Mouse (Mus musculus): ENCODE data around the gene Gm4952. TPM values are rescaled to one million over a fixed set of nuclear protein-coding genes. Genes with fewer than 3 reads are reported as not detected.
"Not testable (repeated sequence)": the region's sequence is repeated elsewhere in the genome, so short reads cannot be mapped to it uniquely, and the experiment has no call there.

Gm4952 gene
- total RNA-seq, 2 experiments from 2014 or later = not detected

GRCm38 (mm10) chr19:12596290-12597072, 3.3 kb upstream of the Gm4952 start:
- intact Hi-C loops (cut with DNase I) = loop anchor here (5.0 to 10.0 kb wide), 4 partner anchors 126 to 221 kb away; partner anchors contain the start of genes Lpxn and Zfp91
- DNase-seq = no peak

DNA sequence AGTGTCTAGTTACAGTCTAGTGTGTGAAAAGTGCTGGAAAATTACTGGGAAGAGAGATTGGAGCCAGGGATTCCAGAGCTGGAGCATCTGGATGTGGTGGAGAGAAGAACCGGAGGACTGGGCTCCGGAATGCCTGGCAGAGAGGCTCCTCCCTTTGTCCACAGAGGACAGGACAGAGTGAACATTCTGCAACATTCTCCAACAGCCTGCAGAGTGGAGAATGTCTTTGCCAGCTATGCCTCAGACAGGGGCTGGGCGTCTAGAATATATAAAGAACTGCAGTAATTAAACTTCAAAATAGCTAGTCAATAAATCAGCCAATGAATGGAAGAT, 2.7 kb upstream of the Gm4952 start:
- DNase-seq = no peak
- intact Hi-C loops (cut with DNase I) = loop anchor here (5.0 to 10.0 kb wide), 4 partner anchors 125 to 220 kb away; partner anchors contain the start of genes Lpxn and Zfp91

- intact Hi-C loops (cut with DNase I) = loop anchor here (5.0 to 10.0 kb wide), 4 partner anchors 124 to 219 kb away; partner anchors contain the start of genes Lpxn and Zfp91
- no peak for DNase-seq
Measured at GRCm38 (mm10) chr19:12598674-12599073, 1.1 kb upstream of the Gm4952 start.

DNA sequence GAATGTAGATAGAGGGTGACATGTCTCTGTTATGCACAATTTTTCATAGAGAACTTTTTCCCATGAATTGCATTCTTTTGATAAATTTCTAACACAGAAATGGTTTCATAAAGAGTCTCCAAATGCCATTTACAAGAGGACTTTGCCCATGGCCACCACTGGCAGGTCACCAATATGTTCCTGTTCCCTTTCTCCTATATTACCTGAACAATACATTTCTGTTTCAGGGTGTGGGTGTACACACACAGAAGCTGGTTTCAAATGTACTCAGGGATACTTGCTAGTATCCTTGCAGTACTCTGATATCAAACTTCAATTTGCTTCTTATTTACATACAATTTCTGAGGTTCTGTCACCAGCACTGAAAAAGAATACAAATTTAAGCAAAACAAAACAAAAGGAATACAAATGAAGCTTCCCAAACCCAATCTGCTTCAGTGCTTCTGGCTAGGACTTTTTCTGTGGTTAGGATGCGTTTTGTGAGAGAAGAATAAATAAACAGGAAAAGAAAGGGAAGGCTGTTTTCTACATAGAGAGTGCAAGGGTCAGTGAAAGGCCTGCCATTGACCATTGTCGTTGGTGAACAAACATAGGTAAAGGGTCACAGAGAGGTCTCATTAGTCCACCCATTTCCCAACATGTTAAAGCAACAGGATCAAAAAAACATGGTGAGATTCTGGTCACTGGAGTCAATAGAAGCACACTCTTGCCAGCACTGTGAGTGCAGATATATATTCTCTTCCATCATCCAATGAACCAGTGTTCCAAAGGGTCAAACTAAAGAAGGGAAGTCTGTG, 1.1 kb downstream of the Gm4952 start:
- intact Hi-C loops (cut with DNase I) = no loop called here

DNA sequence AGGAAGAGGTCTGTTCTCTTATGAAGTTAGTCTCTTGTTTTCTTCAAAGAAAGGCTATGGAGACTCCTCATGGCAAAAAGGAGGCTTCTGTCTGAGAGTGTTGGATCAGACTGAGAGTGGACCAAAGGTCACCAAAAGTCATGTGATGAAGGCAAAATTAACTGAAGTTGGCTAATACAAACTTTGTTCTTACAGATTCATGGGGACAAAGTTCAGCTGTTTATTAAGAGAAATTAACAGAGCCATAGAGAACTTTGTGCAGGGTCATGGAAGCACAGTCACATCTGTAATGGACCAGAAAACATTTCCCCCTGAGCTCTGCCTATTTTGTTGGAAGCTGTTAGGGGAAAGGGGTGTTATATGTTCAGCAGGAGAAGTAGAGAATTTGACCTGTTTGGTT, 8.6 kb downstream of the Gm4952 start:
- DNase-seq = no peak
- intact Hi-C loops (cut with DNase I) = no loop called here

More for the DNA sequence above, 1.1 kb downstream of the Gm4952 start:
- no peak for DNase-seq

DNA sequence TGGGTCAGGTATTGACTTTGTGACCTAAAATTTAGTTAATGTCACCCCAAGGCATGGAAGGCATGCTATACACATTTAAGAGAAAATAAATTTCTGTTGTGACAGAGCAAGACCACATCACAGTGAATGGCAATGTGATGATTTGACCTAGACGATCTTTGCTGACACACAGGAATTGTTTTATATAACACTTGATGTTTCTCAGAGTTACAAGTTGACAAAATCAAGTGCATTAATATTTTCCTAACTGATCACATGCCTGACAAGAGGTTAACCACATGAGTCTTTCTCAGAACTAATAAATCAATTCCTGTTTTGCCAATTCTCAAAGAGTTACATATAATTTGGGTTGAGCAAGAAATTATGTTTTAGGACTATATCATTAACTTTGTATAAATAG, 13.9 kb downstream of the Gm4952 start:
- intact Hi-C loops (cut with DNase I) = no loop called here
- DNase-seq = no peak

DNA sequence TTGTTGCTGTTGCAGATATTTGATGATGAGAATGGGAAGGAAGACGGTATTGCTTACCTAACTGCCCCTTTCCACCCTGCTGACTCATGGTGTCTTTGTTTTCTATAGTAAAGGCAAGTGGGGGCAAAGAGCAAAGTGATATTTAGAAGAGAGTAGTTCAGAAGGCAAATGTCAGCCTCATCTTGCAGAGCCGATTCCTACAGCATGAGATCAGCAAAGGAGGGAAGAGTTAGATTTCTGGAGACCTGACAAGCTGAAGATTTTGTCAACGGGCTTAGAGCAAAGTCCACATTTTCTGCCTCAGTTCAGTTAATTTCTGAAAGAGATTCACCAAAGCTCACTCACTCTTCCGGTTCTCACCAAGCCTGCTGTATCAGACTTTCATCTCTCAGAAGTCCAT, 33.4 kb downstream of the Gm4952 start, which contains the start of gene Glyat:
Glyat (plus strand) TSS at position 133 of the 400 bp plus-strand sequence.
- DNase-seq = no peak
- intact Hi-C loops (cut with DNase I) = no loop called here

DNA sequence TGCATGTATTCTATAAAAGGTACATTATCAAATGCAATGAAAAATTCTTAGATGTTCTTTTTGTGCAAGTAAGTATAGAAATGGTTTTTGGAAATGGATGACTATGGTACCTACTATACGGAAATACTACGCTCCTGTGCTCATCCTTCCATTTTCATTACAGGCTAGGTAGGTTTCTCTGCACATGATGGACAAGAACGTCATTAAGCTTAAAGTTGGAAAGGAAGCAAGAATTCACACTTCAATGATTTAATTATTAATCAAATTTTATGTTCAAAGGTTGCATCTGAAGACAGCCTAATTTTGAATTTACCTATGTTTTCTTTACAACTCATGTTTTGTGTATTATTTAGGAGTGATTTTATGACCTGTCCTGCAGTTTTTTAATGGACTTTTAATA, 34.5 kb downstream of the Gm4952 start:
- intact Hi-C loops (cut with DNase I) = no loop called here
- DNase-seq = no peak

- intact Hi-C loops (cut with DNase I) = no loop called here
Measured at GRCm38 (mm10) chr19:12634963-12635362, 35.2 kb downstream of the Gm4952 start.

GRCm38 (mm10) chr19:12636863-12637262, 37.1 kb downstream of the Gm4952 start:
- intact Hi-C loops (cut with DNase I) = no loop called here
- DNase-seq = no peak

More at GRCm38 (mm10) chr19:12634963-12635362, 35.2 kb downstream of the Gm4952 start:
- no peak for DNase-seq

GRCm38 (mm10) chr19:12638049-12638448, 38.3 kb downstream of the Gm4952 start:
- intact Hi-C loops (cut with DNase I) = no loop called here
- DNase-seq = no peak

- intact Hi-C loops (cut with DNase I) = no loop called here
Measured at GRCm38 (mm10) chr19:12649511-12649910, 49.7 kb downstream of the Gm4952 start.

DNA sequence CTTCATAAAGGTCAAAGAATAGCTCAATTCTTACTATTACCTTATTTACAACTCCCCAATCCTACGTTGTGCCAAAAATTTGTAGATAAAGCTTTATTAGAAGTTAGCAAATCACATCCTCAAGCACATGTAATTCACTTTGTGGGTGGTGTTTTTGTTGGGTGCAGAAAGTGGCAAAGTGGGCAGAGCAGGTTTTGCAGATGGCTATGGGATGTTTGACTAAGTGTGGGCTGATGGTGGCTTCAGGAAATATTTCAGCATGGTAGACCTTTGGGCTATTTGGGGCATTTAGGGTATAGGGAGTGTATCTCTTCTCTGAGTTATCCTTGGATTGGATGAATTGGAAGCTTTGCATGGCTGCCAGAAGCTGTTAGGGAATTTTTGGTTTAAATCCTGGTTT, 66.4 kb downstream of the Gm4952 start:
- intact Hi-C loops (cut with DNase I) = no loop called here

More at GRCm38 (mm10) chr19:12649511-12649910, 49.7 kb downstream of the Gm4952 start:
- no peak for DNase-seq

DNA sequence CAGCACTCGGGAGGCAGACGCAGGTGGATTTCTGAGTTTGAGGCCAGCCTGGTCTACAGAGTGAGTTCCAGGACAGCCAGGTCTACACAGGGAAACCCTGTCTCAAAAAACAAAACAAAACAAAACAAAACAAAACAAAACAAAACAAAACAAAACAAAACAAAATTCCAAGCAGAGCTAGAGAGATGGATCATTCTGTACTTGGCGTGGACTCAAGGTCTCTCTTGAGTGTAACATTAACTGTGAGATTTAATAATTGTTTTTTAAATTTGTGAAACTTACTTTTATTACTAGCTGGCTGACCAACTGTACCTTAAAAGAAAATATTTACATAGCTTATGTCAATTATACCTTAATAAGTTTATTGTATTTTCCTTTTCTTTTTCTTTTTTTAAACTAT, 68.8 kb downstream of the Gm4952 start:
- intact Hi-C loops (cut with DNase I); DNase-seq: not testable (repeated sequence)

More for the DNA sequence above, 66.4 kb downstream of the Gm4952 start:
- DNase-seq = no peak

- no peak for DNase-seq
Measured at GRCm38 (mm10) chr19:12670139-12670538, 70.4 kb downstream of the Gm4952 start, which contains the start of gene Olfr1442. Gene Olfr1442, plus strand, starts transcription at chr19:12670439.

DNA sequence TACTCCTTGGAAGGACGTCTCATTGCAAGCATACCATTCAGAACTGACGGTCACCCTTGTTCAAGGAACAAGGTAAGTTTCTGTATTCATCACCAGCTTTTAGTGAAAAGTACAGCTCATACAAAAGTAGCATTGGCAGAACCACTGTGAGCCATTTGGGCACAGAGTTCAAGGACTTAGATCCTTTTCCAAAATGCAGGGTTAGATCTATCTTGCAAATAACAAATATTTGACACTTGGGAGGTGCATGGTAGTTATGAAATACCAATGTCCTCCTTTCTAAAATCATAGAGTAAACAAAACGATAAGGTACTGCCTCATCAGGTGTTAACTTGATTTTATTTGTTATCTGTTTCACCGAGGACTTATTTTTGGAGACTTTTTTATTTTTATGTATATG, 71.3 kb downstream of the Gm4952 start:
- DNase-seq = no peak
- intact Hi-C loops (cut with DNase I) = no loop called here

More at GRCm38 (mm10) chr19:12670139-12670538, 70.4 kb downstream of the Gm4952 start, which contains the start of gene Olfr1442:
- intact Hi-C loops (cut with DNase I) = no loop called here

DNA sequence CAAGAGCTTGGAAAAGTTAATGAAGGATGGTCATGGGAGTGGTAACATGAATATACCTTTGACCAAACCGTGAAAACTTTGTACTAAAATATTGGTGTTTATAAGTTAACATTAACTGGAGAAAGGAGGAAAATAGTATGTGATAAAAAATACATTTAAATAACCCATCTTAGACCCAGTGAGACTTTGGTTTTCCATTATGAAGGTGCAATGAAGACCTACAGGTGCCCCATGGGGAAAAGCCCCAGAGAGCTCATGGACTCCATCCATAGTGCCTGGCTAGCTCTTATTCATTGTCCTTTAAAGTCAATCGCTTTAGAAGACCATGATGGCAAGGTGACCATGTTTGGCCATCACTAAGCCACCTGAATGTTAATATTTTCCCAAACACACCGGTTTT, 78.0 kb downstream of the Gm4952 start, which contains the start of gene Olfr1443:
Olfr1443 (plus strand) TSS at position 301 of the 400 bp plus-strand sequence.
- intact Hi-C loops (cut with DNase I) = no loop called here
- DNase-seq = no peak

Data from heart, postnatal 14 days (tissue).